Mouse (Mus musculus) heart, embryonic 13.5 days (tissue): ENCODE measurements around the gene Fpgs. TPM values are rescaled to one million over a fixed set of nuclear protein-coding genes. Genes with fewer than 3 reads are reported as not detected.
A peak's percentile ranks its signal among the peaks of the same experiment; 100 is the strongest.

Source experiments
- ATAC-seq: fragments of 200-750 bp; cut with Nextera tagmentation; 2 replicates; pipeline ENCODE4 v1.8.0; 2017; ENCODE audit warnings: moderate TSS enrichment; ENCODE audit not compliant: insufficient number of reproducible peaks, low FRiP score, low TSS enrichment; ENCODE audit errors: extremely low read depth
- H3K27ac ChIP-seq: fragments of 300-500 bp; sonication (generic); replicated peaks from 2 replicates; pipeline ENCODE4 v1.5.1; 2015; ENCODE audit warnings: moderate library complexity, mild to moderate bottlenecking, inconsistent platforms
- H3K27me3 ChIP-seq: fragments of 300-500 bp; sonication (generic); replicated peaks from 2 replicates; pipeline ENCODE4 v1.6.1; 2015; ENCODE audit warnings: mild to moderate bottlenecking, inconsistent platforms
- H3K36me3 ChIP-seq: fragments of 300-500 bp; sonication (generic); 2 replicates; pipeline ENCODE4 v1.6.1; 2015; ENCODE audit warnings: mild to moderate bottlenecking, inconsistent platforms
- H3K4me1 ChIP-seq: fragments of 300-500 bp; sonication (generic); 2 replicates; pipeline ENCODE4 v1.6.1; 2015; ENCODE audit warnings: inconsistent platforms
- H3K4me2 ChIP-seq: fragments of 300-500 bp; sonication (generic); 2 replicates; pipeline ENCODE4 v1.6.1; 2015; ENCODE audit warnings: inconsistent platforms, mild to moderate bottlenecking, moderate library complexity
- H3K4me3 ChIP-seq: fragments of 300-500 bp; sonication (generic); 2 replicates; pipeline ENCODE4 v1.5.1; 2015; ENCODE audit warnings: moderate library complexity, mild to moderate bottlenecking, inconsistent platforms
- H3K9ac ChIP-seq: fragments of 300-500 bp; sonication (generic); 2 replicates; pipeline ENCODE4 v1.6.1; 2015; ENCODE audit warnings: inconsistent platforms, mild to moderate bottlenecking, moderate library complexity
- H3K9me3 ChIP-seq: fragments of 300-500 bp; sonication (generic); 2 replicates; pipeline ENCODE4 v1.6.1; 2016; ENCODE audit warnings: inconsistent platforms
- WGBS: fragments of 180-500 bp; shearing (Covaris S2); methylation state at CpG from one replicate; pipeline ENCODE4 v1.1.7; 2015; ENCODE audit warnings: mixed read lengths; 5-methylcytosine and 5-hydroxymethylcytosine counted together
- polyA plus RNA-seq: library from polyadenylated mRNA; unstranded; fragments of >200 nt; fragmentation: Nextera tagmentation; extraction: Ambion mirVana; gene quantifications from 2 replicates; pipeline ENCODE4 v1.2.1, GENCODE M21; 2015

Gene Fpgs
- polyA plus RNA-seq, 1 experiment from 2014 or later = 21.3 TPM

DNA sequence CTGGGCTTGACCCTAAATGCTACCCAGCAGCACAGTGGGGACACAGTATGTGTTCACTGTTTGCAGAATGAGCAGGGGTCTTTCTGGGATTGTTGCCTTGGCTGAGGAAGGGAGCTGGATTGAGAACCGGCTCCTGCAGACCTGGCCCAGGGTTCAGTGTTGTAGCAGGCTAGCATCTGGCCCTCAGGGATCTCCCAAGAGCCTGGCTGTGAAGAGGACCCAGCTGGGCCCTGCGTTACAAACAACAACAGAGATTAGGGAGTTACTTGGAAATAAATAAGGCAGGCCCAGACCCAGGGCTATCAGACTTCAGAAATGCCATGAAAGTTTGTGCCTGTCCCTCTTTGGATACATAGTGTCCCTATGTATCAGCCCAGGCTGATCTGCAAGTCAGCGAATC, 58.3 kb downstream of the Fpgs start:
- no peaks in the 10 kb centered on the region for H3K9me3 ChIP-seq
- WGBS = 61% methylated on average over 3 of the region's 3 CpGs
- peak overlapping the region; percentile 94 for H3K27ac ChIP-seq
- ATAC-seq = no peak
- H3K4me3 ChIP-seq = no peak overlapping the region
- peaks cover 53% of the 10 kb centered on the region for H3K4me1 ChIP-seq
- 0 out of 2 replicates have a peak overlapping the region, but pooled peaks have one; percentile 87 for H3K9ac ChIP-seq
- H3K4me2 ChIP-seq = peak overlapping the region; percentile 66; the same call in 1 of the 2 replicates
- H3K27me3 ChIP-seq = no peaks in the 10 kb centered on the region
- H3K36me3 ChIP-seq = no peaks in the 10 kb centered on the region; the same call in none of the 2 replicates

DNA sequence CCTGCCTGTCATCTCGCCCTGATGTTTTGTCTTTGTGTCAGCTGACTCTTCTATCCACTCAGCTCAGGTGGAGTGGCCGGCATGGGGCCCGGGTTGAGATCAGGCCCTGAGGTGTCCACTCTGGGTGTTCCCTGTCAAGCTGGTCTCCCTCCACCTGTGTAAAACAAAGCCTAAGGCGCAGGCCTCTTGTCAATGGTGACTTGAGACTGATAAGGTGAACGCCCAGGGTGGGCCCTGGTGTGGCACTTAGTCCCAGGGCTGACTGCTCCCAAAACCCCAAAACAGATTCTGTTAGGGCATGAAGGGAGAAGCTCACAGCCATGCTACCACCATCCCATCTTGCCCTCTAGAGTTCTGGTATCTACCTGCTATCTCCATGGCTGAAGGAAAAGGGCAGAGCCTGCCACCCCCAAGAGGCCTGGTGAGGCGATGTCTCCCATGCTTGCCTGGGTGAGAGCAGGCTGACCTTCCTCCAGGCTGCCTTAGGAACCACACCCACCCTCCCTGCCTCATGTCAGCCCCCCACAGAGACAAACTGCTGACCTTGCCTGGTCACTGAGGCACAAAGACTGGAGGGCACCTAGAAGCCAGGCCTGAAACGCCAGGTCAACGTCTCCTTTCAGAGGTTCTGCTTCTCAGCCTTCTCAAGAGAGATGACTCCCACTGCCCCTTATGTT, 59.0 kb downstream of the Fpgs start:
- Histone ChIP-seq H3K4me3 (no peak overlapping the region), H3K9me3 (no peaks in the 10 kb centered on the region), H3K9ac (peak overlapping the region; percentile 30; the same call in 1 of the 2 replicates), H3K36me3 (no peaks in the 10 kb centered on the region; the same call in 1 of the 2 replicates), H3K4me1 (peaks cover 56% of the 10 kb centered on the region), H3K27me3 (no peaks in the 10 kb centered on the region), H3K27ac (peak overlapping the region; percentile 94), H3K4me2 (no peak overlapping the region)
- 64% methylated on average over 8 of the region's 8 CpGs for WGBS
- ATAC-seq = no peak

DNA sequence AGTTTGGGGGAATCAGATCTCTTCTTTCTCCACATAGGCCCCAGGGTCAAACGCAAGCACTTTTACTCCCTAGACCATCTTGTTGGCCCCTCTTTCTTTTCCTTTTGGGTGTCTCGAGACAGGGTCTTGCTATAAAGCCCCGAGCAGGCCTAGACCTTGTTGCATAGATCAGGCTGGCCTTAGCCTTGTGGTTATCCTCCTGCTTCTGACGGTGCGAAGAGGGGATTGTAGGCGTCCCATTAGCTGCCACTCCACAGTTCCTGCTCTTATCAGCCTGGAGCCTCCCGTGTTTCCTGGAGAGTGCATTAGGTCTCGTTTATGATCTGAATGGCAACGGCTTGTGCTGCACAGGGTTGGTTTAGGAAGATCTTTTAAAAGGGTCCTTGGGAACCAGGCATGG, 59.9 kb downstream of the Fpgs start:
- Histone ChIP-seq H3K27me3 (no peaks in the 10 kb centered on the region), H3K4me2 (no peak overlapping the region), H3K9ac (no peak overlapping the region), H3K4me3 (no peak overlapping the region), H3K36me3 (no peaks in the 10 kb centered on the region; the same call in 1 of the 2 replicates), H3K27ac (peak overlapping the region; percentile 80), H3K9me3 (no peaks in the 10 kb centered on the region), H3K4me1 (peaks cover 60% of the 10 kb centered on the region)
- WGBS = 36% methylated on average over 9 of the region's 9 CpGs
- ATAC-seq = no peak

DNA sequence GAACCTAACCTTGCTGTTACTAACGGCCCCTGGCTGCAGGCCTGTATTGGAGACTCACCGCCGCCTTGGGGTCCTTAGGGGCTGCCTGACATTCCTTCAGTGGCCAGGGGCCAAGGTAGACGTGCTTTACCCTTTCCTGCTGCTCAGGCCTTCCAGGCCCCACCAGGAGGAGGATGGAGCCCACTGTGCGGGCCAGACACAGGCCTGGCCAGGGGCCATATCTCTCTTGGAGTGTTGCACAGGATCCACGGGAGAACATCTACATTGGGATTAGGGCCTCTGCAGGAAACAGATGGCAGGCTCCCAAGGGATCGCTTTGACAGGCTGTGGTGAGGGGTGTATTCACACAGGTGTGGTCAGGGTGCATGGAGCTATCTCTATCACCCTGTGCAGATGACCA, 61.1 kb downstream of the Fpgs start:
- 46% methylated on average over 7 of the region's 7 CpGs for WGBS
- H3K9me3 ChIP-seq = no peaks in the 10 kb centered on the region

DNA sequence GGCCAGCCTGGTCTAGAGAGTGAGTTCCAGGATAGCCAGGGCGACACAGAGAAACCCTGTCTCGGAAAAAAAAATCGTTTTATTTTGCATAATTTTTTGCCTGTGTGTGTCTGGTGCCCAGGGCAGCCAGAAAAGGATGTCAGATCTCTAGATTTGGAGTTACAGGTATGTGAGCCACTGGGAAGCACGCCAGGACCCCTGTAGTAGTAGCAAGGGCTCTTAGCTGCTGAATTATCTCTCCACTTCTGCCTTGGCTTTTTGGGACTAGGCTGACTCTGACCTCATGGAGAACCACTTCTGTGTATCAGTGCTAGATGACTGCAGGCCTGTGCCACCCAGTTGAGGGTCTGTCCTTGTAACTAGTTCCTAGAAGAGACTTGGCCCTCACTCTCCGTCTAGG, 62.1 kb downstream of the Fpgs start:
- ATAC-seq = no peak
- Histone ChIP-seq H3K27me3 (no peaks in the 10 kb centered on the region), H3K27ac (peak overlapping the region; percentile 80), H3K4me2 (no peak overlapping the region), H3K9me3 (no peaks in the 10 kb centered on the region), H3K36me3 (peaks cover 3% of the 10 kb centered on the region; the same call in 1 of the 2 replicates), H3K4me3 (no peak overlapping the region), H3K4me1 (peaks cover 78% of the 10 kb centered on the region), H3K9ac (no peak overlapping the region)
- 69% methylated on average over 5 of the region's 5 CpGs for WGBS

More for the DNA sequence above, 61.1 kb downstream of the Fpgs start:
- peak overlapping the region; percentile 80 for H3K27ac ChIP-seq
- H3K4me1 ChIP-seq = peaks cover 68% of the 10 kb centered on the region
- no peaks in the 10 kb centered on the region for H3K27me3 ChIP-seq
- ATAC-seq = no peak
- H3K4me2 ChIP-seq = no peak overlapping the region
- H3K36me3 ChIP-seq = no peaks in the 10 kb centered on the region
- H3K4me3 ChIP-seq = no peak overlapping the region
- peak overlapping the region; percentile 53; the same call in 1 of the 2 replicates for H3K9ac ChIP-seq

DNA sequence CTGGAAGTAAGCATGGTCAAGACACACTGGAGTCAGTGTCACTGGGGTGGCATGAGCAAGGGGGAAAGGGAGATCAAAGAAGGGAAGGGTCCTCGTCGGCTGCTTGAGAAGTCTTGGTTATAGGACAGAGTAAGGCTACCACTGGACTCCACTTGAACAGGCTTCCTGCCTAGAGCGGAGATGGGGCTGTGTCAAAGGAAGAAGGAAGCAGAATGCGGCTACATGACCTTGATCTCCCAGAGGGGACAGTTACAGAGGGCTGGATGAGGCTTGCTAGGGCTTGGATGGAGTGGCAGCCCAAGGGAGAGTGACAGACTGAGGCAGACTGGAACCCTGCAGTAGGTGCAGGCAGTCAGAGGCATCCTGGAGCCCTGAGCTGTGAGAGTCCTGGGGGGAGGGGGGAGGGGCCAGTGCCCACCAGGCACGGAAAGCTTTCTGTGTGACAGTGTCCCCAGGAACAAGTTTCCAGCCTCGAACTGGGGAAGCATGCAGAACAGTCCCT, 63.3 kb downstream of the Fpgs start:
- peaks cover 73% of the 10 kb centered on the region for H3K4me1 ChIP-seq
- 46% methylated on average over 6 of the region's 6 CpGs for WGBS

DNA sequence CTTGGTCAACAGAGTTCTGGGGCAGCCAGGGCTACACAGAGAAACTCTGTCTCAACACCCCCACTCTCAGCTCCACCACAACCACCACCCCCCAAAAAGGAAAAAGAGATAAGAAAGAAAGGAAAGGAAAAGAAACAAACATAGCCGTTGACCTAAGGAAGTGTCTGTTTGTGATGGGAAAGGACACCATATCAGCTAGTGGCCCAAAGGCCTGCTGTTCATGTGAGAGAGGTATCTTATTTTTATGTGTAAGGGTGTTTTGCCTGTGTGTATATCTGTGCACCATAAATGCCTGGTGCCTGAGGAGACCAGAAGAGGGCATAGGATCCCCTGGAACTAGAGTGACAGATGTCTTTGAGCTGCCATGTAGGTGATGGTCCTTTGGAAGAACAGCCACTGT, 64.3 kb downstream of the Fpgs start:
- WGBS = 31% methylated on average over 1 of the region's 1 CpGs
- Histone ChIP-seq H3K9me3 (no peaks in the 10 kb centered on the region), H3K4me2 (no peak overlapping the region), H3K27me3 (no peaks in the 10 kb centered on the region), H3K9ac (no peak overlapping the region), H3K4me3 (no peak overlapping the region), H3K4me1 (peaks cover 66% of the 10 kb centered on the region), H3K27ac (peak overlapping the region; percentile 50; the same call in 1 of the 2 replicates), H3K36me3 (peaks cover 12% of the 10 kb centered on the region)
- ATAC-seq = no peak

More for the DNA sequence above, 63.3 kb downstream of the Fpgs start:
- H3K36me3 ChIP-seq = peaks cover 5% of the 10 kb centered on the region; the same call in 1 of the 2 replicates
- H3K9ac ChIP-seq = peak overlapping the region; percentile 56; the same call in 1 of the 2 replicates
- no peak for ATAC-seq
- H3K27me3 ChIP-seq = no peaks in the 10 kb centered on the region
- no peaks in the 10 kb centered on the region for H3K9me3 ChIP-seq
- no peak overlapping the region for H3K4me2 ChIP-seq
- H3K27ac ChIP-seq = peak overlapping the region; percentile 42
- no peak overlapping the region for H3K4me3 ChIP-seq

DNA sequence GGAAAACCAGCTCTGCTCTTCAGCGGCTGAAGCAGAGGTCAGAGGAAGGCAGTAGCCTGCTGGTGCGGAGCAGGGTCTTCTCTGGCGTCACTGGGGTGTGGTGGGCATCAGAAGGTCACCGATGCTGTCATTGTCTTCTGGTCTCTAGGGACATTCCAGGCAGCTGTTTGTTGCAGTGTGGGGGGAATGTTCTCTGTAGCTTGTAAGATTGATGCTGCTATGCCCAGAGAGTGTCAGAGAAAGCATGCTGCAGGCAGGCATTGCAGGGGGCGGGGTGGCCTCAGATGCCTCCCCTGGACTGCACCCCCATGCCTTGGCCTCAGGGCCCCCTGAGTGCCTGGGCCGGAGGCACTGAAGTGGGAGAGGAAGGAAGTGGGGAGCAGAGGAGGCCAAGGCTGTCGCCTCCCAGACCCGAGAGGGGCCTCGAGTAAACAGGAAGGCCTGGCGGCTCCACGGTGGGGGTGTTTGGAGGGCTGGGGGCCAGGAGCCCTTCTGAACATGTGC, 66.1 kb downstream of the Fpgs start:
- Histone ChIP-seq H3K27ac (peak overlapping the region; percentile 67), H3K4me1 (peaks cover 60% of the 10 kb centered on the region), H3K9me3 (no peaks in the 10 kb centered on the region), H3K27me3 (no peaks in the 10 kb centered on the region), H3K9ac (peak overlapping the region; percentile 61), H3K4me3 (no peak overlapping the region), H3K4me2 (no peak overlapping the region), H3K36me3 (peaks cover 30% of the 10 kb centered on the region)
- 0 out of 2 replicates have a peak, but pooled peaks have one; percentile 16 for ATAC-seq
- WGBS = 14% methylated on average over 11 of the region's 11 CpGs

DNA sequence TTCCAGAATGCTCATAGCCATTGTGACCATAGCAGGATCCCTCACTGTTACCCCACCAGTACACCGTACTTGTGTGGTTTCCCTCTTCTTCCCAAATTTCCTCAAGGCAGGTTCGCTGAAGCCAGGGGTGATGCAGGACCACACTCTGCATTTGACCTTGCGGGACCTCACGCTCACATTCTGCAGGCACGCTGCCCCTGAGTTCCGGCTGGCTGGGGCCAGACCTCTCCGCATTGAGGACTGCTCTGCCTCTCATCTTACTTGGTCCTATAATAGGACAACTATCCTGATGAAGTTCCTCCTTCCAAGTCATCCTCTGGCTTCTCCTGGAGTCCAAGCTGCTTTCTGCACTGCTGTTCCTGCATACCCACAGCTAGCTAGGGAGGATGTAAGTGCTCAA, 67.3 kb downstream of the Fpgs start:
- H3K4me2 ChIP-seq = no peak overlapping the region

DNA sequence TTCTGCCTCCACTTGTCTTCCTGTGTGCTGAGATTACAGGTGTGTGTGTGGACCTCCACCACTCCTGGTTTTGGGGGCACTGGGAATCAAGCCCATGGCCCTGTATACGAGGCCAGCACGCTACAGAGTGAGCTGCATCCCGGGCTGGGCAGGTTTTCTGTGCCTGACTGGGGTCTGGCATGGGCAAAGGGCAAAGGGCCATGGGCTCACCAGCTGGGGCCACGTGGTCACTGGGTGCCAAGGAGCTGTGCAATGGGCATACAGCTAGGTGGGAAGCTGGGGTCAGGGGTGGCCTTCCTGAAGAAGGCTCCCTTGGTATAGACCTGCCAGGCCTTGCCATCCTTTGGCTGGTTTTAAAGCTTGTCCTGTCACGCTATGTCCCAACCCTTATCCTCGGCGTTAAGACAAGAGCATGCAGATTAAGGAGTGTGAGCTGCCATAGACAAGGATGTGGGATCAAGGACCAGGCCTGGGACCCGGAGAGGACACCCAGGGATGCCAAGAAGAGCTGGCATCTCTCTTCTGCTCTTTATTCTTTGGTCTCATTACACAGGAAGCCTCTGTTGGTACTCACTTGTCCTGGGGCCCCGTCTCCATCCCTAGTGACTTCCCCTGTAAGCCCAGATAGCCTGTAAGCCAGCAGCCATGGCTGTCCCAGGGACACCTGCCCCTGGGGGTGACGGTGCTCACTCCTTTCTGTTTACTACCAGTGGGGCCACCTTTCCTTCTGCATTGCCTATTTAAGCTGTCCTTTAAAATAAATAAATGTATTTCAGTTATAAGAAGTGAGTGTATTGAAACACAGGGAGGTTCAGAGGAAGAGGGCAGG, 69.5 kb downstream of the Fpgs start:
- peaks cover 55% of the 10 kb centered on the region for H3K36me3 ChIP-seq
- no peaks in the 10 kb centered on the region for H3K9me3 ChIP-seq
- no peak overlapping the region for H3K9ac ChIP-seq
- H3K27ac ChIP-seq = peak overlapping the region; percentile 70
- H3K4me3 ChIP-seq = no peak overlapping the region
- H3K4me2 ChIP-seq = no peak overlapping the region
- no peaks in the 10 kb centered on the region for H3K27me3 ChIP-seq
- 76% methylated on average over 10 of the region's 10 CpGs for WGBS
- peaks cover 50% of the 10 kb centered on the region for H3K4me1 ChIP-seq
- no peak for ATAC-seq

More for the DNA sequence above, 67.3 kb downstream of the Fpgs start:
- H3K4me3 ChIP-seq = no peak overlapping the region
- H3K4me1 ChIP-seq = peaks cover 55% of the 10 kb centered on the region
- H3K27ac ChIP-seq = peak overlapping the region; percentile 67
- no peaks in the 10 kb centered on the region for H3K9me3 ChIP-seq
- no peaks in the 10 kb centered on the region for H3K27me3 ChIP-seq
- H3K36me3 ChIP-seq = peaks cover 40% of the 10 kb centered on the region
- 70% methylated on average over 7 of the region's 7 CpGs for WGBS
- no peak overlapping the region; the same call in 1 of the 2 replicates for H3K9ac ChIP-seq
- no peak for ATAC-seq

DNA sequence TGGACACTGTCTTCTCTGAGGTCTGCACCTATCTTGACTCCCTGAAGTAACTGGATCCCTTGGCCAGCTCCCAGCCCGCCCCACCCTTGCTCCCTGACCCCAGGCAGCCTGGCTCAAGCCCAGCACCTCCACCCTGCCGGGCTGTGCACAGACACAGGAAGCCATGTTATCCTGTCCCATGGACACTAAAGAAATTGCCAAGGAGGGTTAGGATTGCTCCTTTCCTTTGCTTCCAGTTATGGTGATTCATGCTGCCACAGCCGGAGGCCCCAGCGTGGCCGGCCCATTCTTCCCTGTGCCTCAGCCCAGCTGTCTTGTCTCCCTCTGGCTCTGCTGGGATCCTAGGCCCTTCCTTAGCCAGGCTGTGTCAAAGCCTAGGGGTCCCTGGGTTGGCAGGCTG, 70.3 kb downstream of the Fpgs start:
- ATAC-seq = no peak
- WGBS = 50% methylated on average over 5 of the region's 5 CpGs
- Histone ChIP-seq H3K4me3 (no peak overlapping the region), H3K27me3 (no peaks in the 10 kb centered on the region), H3K4me2 (no peak overlapping the region), H3K27ac (peak overlapping the region; percentile 70), H3K9ac (peak overlapping the region; percentile 52), H3K4me1 (peaks cover 51% of the 10 kb centered on the region), H3K36me3 (peaks cover 55% of the 10 kb centered on the region), H3K9me3 (no peaks in the 10 kb centered on the region)
